Mouse (Mus musculus) hematopoietic stem cell, adult 5-6 weeks (primary cell): ENCODE measurements around the gene Fam167b. TPM values are rescaled to one million over a fixed set of nuclear protein-coding genes. Genes with fewer than 3 reads are reported as not detected.
"Not testable (repeated sequence)": the region's sequence is repeated elsewhere in the genome, so short reads cannot be mapped to it uniquely, and the experiment has no call there.

ENCODE experiments used
- ATAC-seq, 2 experiments: fragments of 125-278 bp in 1 of 2; replicated peaks in 1 of 2; 2 replicates each; pipeline ENCODE4 v1.8.0; 2016 to 2017; ENCODE audit warnings: inconsistent platforms in 2 of 2, mild to moderate bottlenecking in 2 of 2, moderate number of reproducible peaks in 2 of 2, low read depth in 1 of 2, moderate TSS enrichment in 1 of 2; ENCODE audit not compliant: low FRiP score in 2 of 2, poor library complexity in 2 of 2, severe bottlenecking in 2 of 2, insufficient read depth in 1 of 2, low TSS enrichment in 1 of 2
- total RNA-seq: library from RNA; stranded (forward); fragments of 172-1452, 232-1000 nt; gene quantifications from 2 replicates; pipeline ENCODE4 v1.2.3, GENCODE M21; 2017

Fam167b gene
- total RNA-seq, 1 experiment from 2014 or later: not detected

- ATAC-seq: no peak
Measured at GRCm38 (mm10) chr4:129572236-129573092, 5.9 kb downstream of the Fam167b start.

- ATAC-seq: no peak
Measured at GRCm38 (mm10) chr4:129571551-129572084, 6.7 kb downstream of the Fam167b start.

- no peak for ATAC-seq
Measured at GRCm38 (mm10) chr4:129570028-129570427, 8.3 kb downstream of the Fam167b start.

GRCm38 (mm10) chr4:129568366-129568765, 10.0 kb downstream of the Fam167b start:
- no peak for ATAC-seq

DNA sequence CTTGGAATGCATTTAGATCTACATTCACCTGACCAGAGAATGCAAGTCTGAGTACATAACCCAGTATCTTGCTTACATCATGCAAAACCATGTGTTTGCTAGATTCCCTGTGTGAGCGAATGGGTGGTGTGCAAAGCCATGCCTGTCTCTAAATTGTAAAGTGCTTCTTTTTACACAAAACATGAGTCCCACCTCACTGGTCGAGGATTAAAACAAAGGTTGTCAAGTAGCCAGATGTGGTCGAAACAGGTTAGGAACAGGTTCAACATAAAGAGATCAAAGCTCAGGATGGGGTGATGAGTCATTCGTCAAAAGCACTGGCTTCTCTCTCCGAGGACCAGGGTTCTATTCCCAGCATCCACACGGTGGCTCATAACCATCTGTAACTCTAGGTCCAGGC, 13.2 kb downstream of the Fam167b start:
- ATAC-seq: no peak

DNA sequence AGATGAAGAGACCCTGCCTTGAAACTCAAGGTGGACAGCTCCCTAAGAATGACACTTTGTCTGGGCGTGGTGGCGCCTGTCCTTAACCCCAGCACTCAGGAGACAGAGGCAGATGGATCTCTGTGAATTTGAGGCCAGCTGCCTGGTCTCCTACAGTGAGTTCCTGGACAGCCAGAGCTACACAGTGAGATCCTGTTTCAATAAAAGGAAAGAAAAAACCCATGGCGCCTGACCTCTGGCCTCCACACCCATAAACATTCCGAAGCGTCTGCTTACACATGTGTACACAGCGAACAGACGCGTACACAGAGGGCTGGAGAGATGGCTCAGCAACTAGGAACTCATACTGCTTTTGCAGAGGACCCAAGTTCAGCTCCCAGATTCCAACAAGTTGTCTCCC, 14.6 kb downstream of the Fam167b start:
- ATAC-seq: no peak

DNA sequence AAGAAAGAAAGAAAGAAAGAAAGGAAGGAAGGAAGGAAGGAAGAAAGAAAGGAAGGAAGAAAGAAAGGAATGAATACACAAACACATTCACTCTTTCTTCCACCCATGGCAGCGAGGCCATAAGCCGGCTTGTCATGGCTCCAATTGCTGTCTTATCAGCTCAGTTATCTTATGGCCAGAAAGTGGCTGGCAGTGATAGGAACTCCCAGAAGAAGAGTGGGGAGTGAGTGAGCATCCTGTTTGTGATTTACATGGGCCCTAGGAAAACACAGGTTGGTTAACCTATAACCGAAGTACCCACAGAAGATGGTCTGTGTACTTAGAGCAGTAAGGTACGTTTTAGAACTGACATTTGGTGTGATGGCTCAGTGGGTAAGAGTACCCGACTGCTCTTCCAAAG, 17.2 kb downstream of the Fam167b start:
- ATAC-seq: no peak

DNA sequence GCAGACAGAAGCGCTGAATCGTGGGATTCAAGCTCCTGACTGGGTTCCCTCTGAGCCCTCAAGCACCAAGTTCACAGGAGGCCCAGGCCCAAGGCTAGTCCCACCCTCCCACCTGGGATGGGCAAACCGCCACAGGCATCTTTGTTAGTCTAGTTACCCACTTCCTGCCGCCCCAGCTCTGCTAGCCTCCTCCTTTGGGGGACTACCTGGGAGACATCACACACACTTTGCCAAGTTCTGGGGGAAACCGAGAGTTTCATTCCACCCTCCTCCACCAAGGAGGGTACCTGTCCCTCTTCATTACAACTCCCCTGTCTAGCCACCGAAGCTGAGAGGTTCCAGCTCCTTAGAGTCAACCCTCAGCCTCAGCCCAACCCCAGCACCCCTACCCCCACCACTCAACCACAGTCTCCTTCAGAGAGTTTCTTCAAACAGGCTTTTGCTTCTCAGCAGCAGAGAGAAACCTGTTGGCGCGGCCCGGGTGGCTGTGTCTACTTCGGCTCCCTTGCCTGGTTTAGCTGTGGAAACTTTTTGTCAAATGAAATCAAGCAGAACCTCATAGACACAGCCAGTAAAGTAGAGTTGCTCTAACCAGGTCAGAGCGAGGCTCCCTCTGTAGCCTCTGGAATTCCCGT, 19.9 kb downstream of the Fam167b start:
- peak in 1 of 2 experiments; percentile 28; a peak in 1 of 4 replicates for ATAC-seq

- no peak for ATAC-seq
Measured at GRCm38 (mm10) chr4:129557256-129557808, 21.0 kb downstream of the Fam167b start.

DNA sequence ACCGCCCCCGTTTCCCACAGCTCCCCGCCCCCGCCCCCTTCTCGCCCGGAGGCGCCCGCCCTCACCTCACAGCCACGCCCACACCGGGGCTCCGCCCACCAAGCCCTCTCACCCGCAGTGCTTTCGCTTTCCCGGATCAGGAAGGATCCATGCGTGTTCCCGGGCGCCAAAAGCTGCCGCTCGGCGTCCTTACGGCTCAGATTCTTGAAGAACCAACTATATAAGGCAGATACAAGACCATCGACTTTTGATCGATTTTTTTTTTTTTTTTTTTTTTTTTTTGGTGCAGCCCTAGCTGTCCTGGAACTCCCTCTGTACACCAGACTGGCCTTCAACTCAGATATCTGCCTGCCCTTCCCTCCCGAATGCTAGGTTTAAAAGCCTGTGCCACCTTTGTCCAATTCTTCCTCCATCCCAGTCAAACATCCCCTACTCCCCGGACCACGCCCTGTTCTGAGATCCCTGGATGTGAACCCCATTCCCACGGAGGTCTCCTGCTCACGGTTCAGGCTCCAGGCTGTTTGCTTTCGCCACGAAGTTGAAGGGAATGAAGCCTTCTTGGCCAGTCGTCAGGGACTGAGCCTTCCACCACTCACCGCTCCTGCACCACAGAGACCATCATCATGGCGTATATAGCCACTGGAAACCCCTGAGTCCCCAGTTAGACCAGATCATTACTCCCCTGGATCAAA, 21.7 kb downstream of the Fam167b start:
- peak; percentile 80 to 85 for ATAC-seq

DNA sequence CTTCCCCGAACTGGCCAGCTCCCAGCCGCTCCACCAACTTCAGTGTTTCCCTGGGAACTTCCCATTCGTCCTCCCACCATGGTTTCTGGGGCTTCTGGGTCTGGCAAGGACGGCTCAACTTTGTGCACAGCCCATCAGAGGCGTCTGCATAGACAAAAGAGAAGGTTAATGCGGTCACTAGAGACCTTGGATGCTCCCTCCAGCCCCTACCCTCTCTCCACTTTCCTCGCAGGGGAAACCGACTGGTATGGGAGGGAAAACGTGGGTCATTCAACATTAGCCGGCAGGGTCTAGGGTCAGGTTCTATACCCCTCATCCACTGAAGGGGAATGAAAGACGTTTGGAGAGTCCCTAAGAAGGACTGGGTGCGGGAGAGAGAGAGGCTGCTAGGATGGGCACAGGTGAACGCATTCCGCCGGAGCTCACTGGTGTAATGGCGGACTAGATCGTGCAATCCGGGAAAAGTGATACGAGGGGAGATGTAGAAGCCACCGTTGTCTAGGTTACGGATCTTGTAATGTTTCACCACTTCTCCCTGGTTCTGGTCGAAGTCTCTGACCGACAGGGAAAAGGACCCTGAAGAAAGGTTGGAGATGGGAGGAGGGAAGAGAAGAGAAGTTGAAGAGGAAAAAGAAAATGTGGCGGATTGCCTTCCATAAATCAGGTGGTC, 22.4 kb downstream of the Fam167b start:
- ATAC-seq: peak in 1 of 2 experiments; percentile 30; a peak in 2 of 4 replicates

- peak; percentile 40 to 55; a peak in 2 of 4 replicates for ATAC-seq
Measured at GRCm38 (mm10) chr4:129555421-129555861, 22.9 kb downstream of the Fam167b start.

- ATAC-seq: not testable (repeated sequence)
Measured at GRCm38 (mm10) chr4:129554512-129554911, 23.8 kb downstream of the Fam167b start.

DNA sequence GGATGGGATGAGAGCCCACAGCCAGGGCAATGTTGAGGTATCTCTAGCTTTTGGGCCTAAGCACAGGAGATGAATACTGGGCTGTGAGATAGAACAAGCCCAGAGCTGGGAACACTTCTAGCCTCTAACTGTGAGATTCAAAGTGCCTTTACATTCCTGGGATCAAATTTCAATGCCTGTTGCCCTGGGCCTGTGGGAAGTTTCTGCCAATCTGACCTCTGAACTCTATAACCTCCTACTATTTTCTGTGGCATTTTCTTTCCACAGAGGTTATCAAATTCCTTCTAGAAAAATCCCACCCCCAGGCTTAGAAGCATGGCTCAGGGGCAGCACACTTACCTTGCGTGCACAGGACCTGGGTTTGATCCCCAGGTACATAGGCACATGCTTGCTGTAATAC, 28.1 kb downstream of the Fam167b start:
- ATAC-seq: no peak

- ATAC-seq: no peak; a peak in 1 of 4 replicates
Measured at GRCm38 (mm10) chr4:129549306-129549705, 29.0 kb downstream of the Fam167b start.

GRCm38 (mm10) chr4:129547631-129548030, 30.7 kb downstream of the Fam167b start:
- ATAC-seq: not testable (repeated sequence)

- no peak for ATAC-seq
Measured at GRCm38 (mm10) chr4:129544106-129544505, 34.2 kb downstream of the Fam167b start.
